13 mouse cellular contexts compared by ENCODE assay signal in genomic region chr16:77402711-77403280, GRCm38 (mm10).
DNase-seq lines count a peak whose midpoint lies in the region; ATAC-seq lines count a peak whose summit lies in the region.
"Had no signal": no experiment of that assay in that cellular context is flagged by ENCODE, and none has a peak within 500 bp of the region (broad histone marks: within the 10 kb centered on the region; RNA-seq: fewer than 3 reads in every experiment).

No protein-coding gene starts in this region.

- no peak for ATAC-seq in midbrain, embryonic 14.5 days (ENCODE audit: low FRiP score, low TSS enrichment)
- ATAC-seq: intestine, embryonic 15.5 days had no signal

- 68% methylated on average over 7 of the region's 7 CpGs for WGBS in embryonic facial prominence, embryonic 10.5 days
- WGBS in midbrain, embryonic 14.5 days: 21% methylated on average over 7 of the region's 7 CpGs

- H3K9me3 ChIP-seq in embryonic facial prominence, embryonic 10.5 days: no peaks in the 10 kb centered on the region
- no peaks in the 10 kb centered on the region for H3K9me3 ChIP-seq in midbrain, embryonic 14.5 days (ENCODE audit: control insufficient read depth, low read length)
- H3K9me3 ChIP-seq: heart, embryonic 13.5 days; intestine, embryonic 15.5 days; limb, embryonic 13.5 days; lung, embryonic 15.5 days had no signal

- H3K27ac ChIP-seq in embryonic facial prominence, embryonic 10.5 days (replicated peaks): peak overlapping the region; percentile 21; the same call in 1 of the 2 replicates
- H3K27ac ChIP-seq in midbrain, embryonic 14.5 days (replicated peaks; ENCODE audit: low read depth, low read length): peak overlapping the region; percentile 53
- H3K27ac ChIP-seq: heart, embryonic 13.5 days; intestine, embryonic 15.5 days; lung, embryonic 15.5 days had no signal

- no peaks in the 10 kb centered on the region for H3K36me3 ChIP-seq in embryonic facial prominence, embryonic 10.5 days (replicated peaks)
- H3K36me3 ChIP-seq in midbrain, embryonic 14.5 days (ENCODE audit: control insufficient read depth, insufficient read depth, low read length): no peaks in the 10 kb centered on the region
- H3K36me3 ChIP-seq: heart, embryonic 13.5 days; intestine, embryonic 15.5 days; limb, embryonic 13.5 days; lung, embryonic 15.5 days had no signal

- peak overlapping the region; percentile 39 for H3K4me2 ChIP-seq in midbrain, embryonic 14.5 days (ENCODE audit: low read length)
- H3K4me2 ChIP-seq: heart, embryonic 13.5 days; intestine, embryonic 15.5 days; limb, embryonic 13.5 days; lung, embryonic 15.5 days had no signal

- peak; percentile 1 for DNase-seq in adrenal gland, postnatal 25 days
- no peak for DNase-seq in adrenal gland, adult (ENCODE audit: inconsistent age in 2 of 2, low spot score in 1 of 2)
- no peak for DNase-seq in embryonic facial prominence, embryonic 10.5 days (ENCODE audit: low spot score)
- peak; percentile 33 for DNase-seq in gastrocnemius, postnatal 14 days
- peak; percentile 61 for DNase-seq in midbrain, embryonic 14.5 days
- no peak for DNase-seq in right cerebral cortex, postnatal 10 days (ENCODE audit: low spot score in 2 of 2)
- no peak for DNase-seq in retina, embryonic 14.5 days (ENCODE audit: low spot score)
- DNase-seq in frontal cortex, postnatal 10 days (ENCODE audit: low spot score in 2 of 2): no peak
- DNase-seq: right cerebral cortex, adult 18-20 months had no signal

- H3K4me1 ChIP-seq in embryonic facial prominence, embryonic 10.5 days: peaks cover 89% of the 10 kb centered on the region
- peaks cover 73% of the 10 kb centered on the region for H3K4me1 ChIP-seq in midbrain, embryonic 14.5 days (ENCODE audit: control insufficient read depth, insufficient read depth, low read length)
- H3K4me1 ChIP-seq: intestine, embryonic 15.5 days had no signal

- no peak overlapping the region for H3K4me3 ChIP-seq in embryonic facial prominence, embryonic 10.5 days
- H3K4me3 ChIP-seq in midbrain, embryonic 14.5 days (replicated peaks; ENCODE audit: low read depth, low read length): no peak overlapping the region
- H3K4me3 ChIP-seq: heart, embryonic 13.5 days; intestine, embryonic 15.5 days; limb, embryonic 13.5 days; lung, embryonic 15.5 days had no signal

- no peaks in the 10 kb centered on the region for H3K27me3 ChIP-seq in embryonic facial prominence, embryonic 10.5 days (replicated peaks; ENCODE audit: low read depth, poor library complexity, severe bottlenecking)
- H3K27me3 ChIP-seq in midbrain, embryonic 14.5 days (ENCODE audit: control insufficient read depth, insufficient read depth, low read length): no peaks in the 10 kb centered on the region
- H3K27me3 ChIP-seq: heart, embryonic 13.5 days; intestine, embryonic 15.5 days; limb, embryonic 13.5 days; lung, embryonic 15.5 days had no signal

- intact Hi-C loops in gastrocnemius, postnatal 14 days (cut with DNase I; ENCODE audit: low total_unique reads): no loop called here

- H3K9ac ChIP-seq in midbrain, embryonic 14.5 days (replicated peaks; ENCODE audit: low read length): no peak overlapping the region; the same call in 1 of the 2 replicates
- H3K9ac ChIP-seq: heart, embryonic 13.5 days; intestine, embryonic 15.5 days; limb, embryonic 13.5 days; lung, embryonic 15.5 days had no signal

Comparison
In these comparisons a context has a peak if more than half of its experiments do, and no peak if none do; other contexts are left out.
1. DNase-seq: peak in adrenal gland, postnatal 25 days (single experiment), gastrocnemius, postnatal 14 days (single experiment) and midbrain, embryonic 14.5 days (single experiment); none in adrenal gland, adult (0 of 2), embryonic facial prominence, embryonic 10.5 days (single experiment), right cerebral cortex, postnatal 10 days (0 of 2), retina, embryonic 14.5 days (single experiment) and frontal cortex, postnatal 10 days (0 of 2).